Comparison of ENCODE assay signal across 9 mouse cellular contexts in the genomic region with DNA sequence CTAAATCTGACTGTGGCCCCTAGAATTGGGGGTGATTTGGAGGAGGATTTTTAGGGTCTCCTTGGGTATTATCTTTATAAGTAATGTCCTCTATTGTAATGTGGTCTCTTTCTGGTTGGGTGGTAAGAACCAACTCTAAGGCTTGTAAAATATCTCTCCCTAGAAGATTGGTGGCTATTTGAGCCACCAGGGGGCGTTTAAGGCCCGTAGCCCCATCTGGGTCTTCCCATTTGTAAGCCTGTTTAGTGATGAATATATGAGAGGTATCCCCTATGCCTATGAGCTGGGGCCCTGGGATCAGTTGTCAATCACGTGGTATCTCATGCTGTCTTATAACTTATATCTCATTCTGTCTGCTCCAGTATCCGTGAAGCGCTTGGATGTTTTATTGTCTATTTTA. TPM values are rescaled to one million over a fixed set of nuclear protein-coding genes. Genes with fewer than 3 reads are reported as not detected.
DNase-seq lines count a peak whose midpoint lies in the region; ATAC-seq lines count a peak whose summit lies in the region.
"Had no signal": no experiment of that assay in that cellular context is flagged by ENCODE, and none has a peak within 500 bp of the region (broad histone marks: within the 10 kb centered on the region; RNA-seq: fewer than 3 reads in every experiment).

No protein-coding gene starts in this region.

- no peaks in the 10 kb centered on the region for H3K27me3 ChIP-seq in heart, embryonic 12.5 days (replicated peaks)

- no peak for ATAC-seq in heart, embryonic 12.5 days (ENCODE audit: insufficient number of reproducible peaks, low FRiP score)
- no peak for ATAC-seq in erythroblast, adult 5-6 weeks (replicated peaks; ENCODE audit: low FRiP score, poor library complexity, severe bottlenecking)

- no peaks in the 10 kb centered on the region for H3K4me1 ChIP-seq in heart, embryonic 12.5 days (replicated peaks)

- no peak overlapping the region for H3K27ac ChIP-seq in heart, embryonic 12.5 days (ENCODE audit: poor library complexity, severe bottlenecking)

- peak; percentile 41 for DNase-seq in heart, adult 8-10 months (ENCODE audit: low spot score)
- peak; percentile 69 for DNase-seq in 416B (ENCODE audit: low read depth)
- DNase-seq in T-cell, adult 2 months (ENCODE audit: low spot score): peak; percentile 21
- DNase-seq in induced T-regulatory cell, adult 2 months (ENCODE audit: low read depth): peak; percentile 61
- DNase-seq in retina, postnatal 1 day: peak; percentile 31
- no peak for DNase-seq in layer of hippocampus, adult 18-20 months (ENCODE audit: low spot score in 2 of 2)

- no peak overlapping the region for H3K4me2 ChIP-seq in heart, embryonic 12.5 days

- WGBS in heart, embryonic 12.5 days: 71% methylated on average over 5 of the region's 5 CpGs

- peaks cover 3% of the 10 kb centered on the region; the same call in 1 of the 2 replicates for H3K9me3 ChIP-seq in heart, embryonic 12.5 days (replicated peaks)

- no peaks in the 10 kb centered on the region for H3K36me3 ChIP-seq in heart, embryonic 12.5 days

- no peak overlapping the region for H3K9ac ChIP-seq in heart, embryonic 12.5 days

- no peak overlapping the region for H3K4me3 ChIP-seq in heart, embryonic 12.5 days

RNA-seq across cellular contexts. Expression of gene Fam111a, which starts 3.6 kb away (rescaled TPM):
- total RNA-seq in heart, adult 8-10 months (2022): 1 to 10 TPM; 2.6 to 6.7 (median 3.8) TPM
- 21.0 and 21.8 TPM in 2 replicates for polyA plus RNA-seq in heart, embryonic 12.5 days (2016; fragmentation: Nextera tagmentation; extraction: Ambion mirVana)
- total RNA-seq in erythroblast, adult 5-6 weeks (2015; ENCODE audit: low replicate concordance): 79.0 and 112 TPM in 2 replicates
- 78.5 and 79.9 TPM in 2 replicates for total RNA-seq in erythroblast, adult 5-6 weeks (2017; ENCODE audit: low replicate concordance)
- total RNA-seq in layer of hippocampus, adult 18-20 months (2021): 1 to 10 TPM in 1 of 2 experiments, under 1 TPM in 1; 0.91 to 1.7 TPM

RNA-seq across cellular contexts. Expression of gene Dtx4, which starts 47.9 kb away (rescaled TPM):
- total RNA-seq in heart, adult 8-10 months (2022): 1 to 10 TPM; 4.1 to 5.4 (median 4.7) TPM
- polyA plus RNA-seq in heart, embryonic 12.5 days (2016; fragmentation: Nextera tagmentation; extraction: Ambion mirVana): 1.4 and 1.7 TPM in 2 replicates
- total RNA-seq in erythroblast, adult 5-6 weeks (2015; ENCODE audit: low replicate concordance): 8.3 and 8.6 TPM in 2 replicates
- total RNA-seq in erythroblast, adult 5-6 weeks (2017; ENCODE audit: low replicate concordance): 4.2 and 6.0 TPM in 2 replicates
- 10 to 100 TPM; 34.6 to 35.6 TPM for total RNA-seq in layer of hippocampus, adult 18-20 months (2021)

RNA-seq across cellular contexts. Expression of gene Gm4952, which starts 50.6 kb away (rescaled TPM):
- total RNA-seq in heart, adult 8-10 months (2022): not detected
- 0.08 and 0.15 TPM in 2 replicates for polyA plus RNA-seq in heart, embryonic 12.5 days (2016; fragmentation: Nextera tagmentation; extraction: Ambion mirVana)
- not detected in 2 replicates for total RNA-seq in erythroblast, adult 5-6 weeks (2015; ENCODE audit: low replicate concordance)
- total RNA-seq in erythroblast, adult 5-6 weeks (2017; ENCODE audit: low replicate concordance): 0.14 TPM in 1 of 2 replicates, not detected in the other
- total RNA-seq in layer of hippocampus, adult 18-20 months (2021): not detected
- total RNA-seq: adrenal gland, adult 18-20 months had no signal

Comparison
In these comparisons a context has a peak if more than half of its experiments do, and no peak if none do; other contexts are left out.
1. DNase-seq: peak in heart, adult 8-10 months (single experiment), 416B (single experiment), T-cell, adult 2 months (single experiment), induced T-regulatory cell, adult 2 months (single experiment) and retina, postnatal 1 day (single experiment); none in layer of hippocampus, adult 18-20 months (0 of 2).
2. RNA of gene Fam111a, which starts 3.6 kb away (total RNA-seq): 78.5 to 112 TPM in erythroblast, adult 5-6 weeks; 2.6 to 6.7 TPM in heart, adult 8-10 months and 0.91 to 1.7 TPM in layer of hippocampus, adult 18-20 months; every median in the first group is over 10 times any median in the second.